Mouse (Mus musculus): ENCODE measurements at regions not wholly inside any gene's neighbourhood (a gene's known extent, or its start where the extent isn't known, plus 50 kb on each side); places are given as distances from the start of the nearest gene placed in this dataset.

DNA sequence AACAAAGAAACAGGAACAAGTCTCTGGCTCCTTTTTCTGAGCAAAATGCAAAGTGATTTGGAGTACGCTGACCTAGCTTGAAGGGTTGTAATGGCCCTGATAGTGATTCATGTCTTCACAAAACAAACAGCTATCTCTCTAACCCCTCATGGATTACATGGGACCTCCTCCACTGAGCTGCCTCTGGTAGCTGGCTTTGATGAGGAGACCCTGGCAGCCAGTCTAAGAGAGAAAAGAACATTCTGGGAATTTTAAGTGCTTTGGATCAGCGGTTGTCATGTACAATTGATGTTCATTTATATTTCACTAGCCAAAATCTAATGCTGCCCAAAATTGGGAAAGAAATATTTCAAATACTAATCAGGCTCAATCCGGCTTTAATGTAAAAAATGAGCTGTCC lies 177.2 kb upstream of the Pard3b start:
- TF ChIP-seq CTCF (IDR thresholded peaks at IDR 0.05; ENCODE audit: low read depth) = no peak
- no peak for TF ChIP-seq EP300 (IDR thresholded peaks at IDR 0.05; ENCODE audit: low read depth)
